Mouse (Mus musculus): ENCODE results near the gene Fut2. TPM values are rescaled to one million over a fixed set of nuclear protein-coding genes. Genes with fewer than 3 reads are reported as not detected.
"Not testable (repeated sequence)": the region's sequence is repeated elsewhere in the genome, so short reads cannot be mapped to it uniquely, and the experiment has no call there.

The Fut2 gene
- total and polyA plus RNA-seq, 2 experiments from 2014 or later = 0.27 TPM; not detected in 1

GRCm38 (mm10) chr7:45660746-45661478 is 5.3 kb downstream of the Fut2 start:
- no peak for TF ChIP-seq CTCF (IDR thresholded peaks at IDR 0.05)
- Histone ChIP-seq H3K27me3 (ENCODE audit: insufficient read depth, low read length) (no peaks in the 10 kb centered on the region), H3K9me3 (ENCODE audit: low read length) (no peaks in the 10 kb centered on the region), H3K4me3 (ENCODE audit: low read depth, low read length) (no peak overlapping the region), H3K4me2 (ENCODE audit: low read depth, low read length, poor library complexity, severe bottlenecking) (no peak overlapping the region), H3K27ac (ENCODE audit: low read depth, low read length) (no peak overlapping the region), H3K9ac (replicated peaks; ENCODE audit: low read length, poor library complexity, severe bottlenecking) (no peak overlapping the region), H3K4me1 (ENCODE audit: insufficient read depth, low read length) (no peaks in the 10 kb centered on the region), H3K36me3 (ENCODE audit: insufficient read depth, low read length) (no peaks in the 10 kb centered on the region)
- DNase-seq (ENCODE audit: low spot score) (no peak), ATAC-seq (ENCODE audit: low FRiP score) (no peak)
- 86% methylated on average over 11 of the region's 11 CpGs for WGBS

- DNase-seq (ENCODE audit: low spot score) (peak; percentile 42), ATAC-seq (ENCODE audit: low FRiP score) (peak; percentile 34; the same call in 1 of the 2 replicates)
- no peak overlapping the region for H3K9ac ChIP-seq (replicated peaks; ENCODE audit: low read length, poor library complexity, severe bottlenecking)
- no peak overlapping the region; the same call in 1 of the 2 replicates for H3K27ac ChIP-seq (ENCODE audit: low read depth, low read length)
- peak overlapping the region; percentile 15; the same call in 1 of the 2 replicates for H3K4me2 ChIP-seq (ENCODE audit: low read depth, low read length, poor library complexity, severe bottlenecking)
- H3K36me3 ChIP-seq (ENCODE audit: insufficient read depth, low read length) = no peaks in the 10 kb centered on the region
- 22% methylated on average over 17 of the region's 17 CpGs for WGBS
- H3K27me3 ChIP-seq (ENCODE audit: insufficient read depth, low read length) = no peaks in the 10 kb centered on the region
- H3K4me1 ChIP-seq (ENCODE audit: insufficient read depth, low read length) = peaks cover 3% of the 10 kb centered on the region
- TF ChIP-seq CTCF (IDR thresholded peaks at IDR 0.05) = no peak
- no peak overlapping the region for H3K4me3 ChIP-seq (ENCODE audit: low read depth, low read length)
- H3K9me3 ChIP-seq (ENCODE audit: low read length) = no peaks in the 10 kb centered on the region
These were observed 11.7 kb downstream of the Fut2 start for GRCm38 (mm10) chr7:45654424-45655047.

GRCm38 (mm10) chr7:45650484-45650883 is 15.7 kb downstream of the Fut2 start:
- H3K27me3 ChIP-seq (ENCODE audit: insufficient read depth, low read length); DNase-seq (ENCODE audit: low spot score); H3K4me3 ChIP-seq (ENCODE audit: low read depth, low read length); H3K9ac ChIP-seq (replicated peaks; ENCODE audit: low read length, poor library complexity, severe bottlenecking); H3K36me3 ChIP-seq (ENCODE audit: insufficient read depth, low read length); H3K27ac ChIP-seq (ENCODE audit: low read depth, low read length); H3K4me2 ChIP-seq (ENCODE audit: low read depth, low read length, poor library complexity, severe bottlenecking); H3K9me3 ChIP-seq (ENCODE audit: low read length); H3K4me1 ChIP-seq (ENCODE audit: insufficient read depth, low read length); ATAC-seq (ENCODE audit: low FRiP score): not testable (repeated sequence)
- 94% methylated on average over 19 of the region's 20 CpGs for WGBS

- WGBS = 87% methylated on average over 8 of the region's 8 CpGs
- TF ChIP-seq CTCF (IDR thresholded peaks at IDR 0.05) = no peak
- Histone ChIP-seq H3K4me1 (ENCODE audit: insufficient read depth, low read length) (peaks cover 6% of the 10 kb centered on the region; the same call in 1 of the 2 replicates), H3K36me3 (ENCODE audit: insufficient read depth, low read length) (no peaks in the 10 kb centered on the region), H3K4me2 (ENCODE audit: low read depth, low read length, poor library complexity, severe bottlenecking) (no peak overlapping the region), H3K9me3 (ENCODE audit: low read length) (no peaks in the 10 kb centered on the region), H3K4me3 (ENCODE audit: low read depth, low read length) (no peak overlapping the region), H3K9ac (replicated peaks; ENCODE audit: low read length, poor library complexity, severe bottlenecking) (no peak overlapping the region), H3K27ac (ENCODE audit: low read depth, low read length) (no peak overlapping the region), H3K27me3 (ENCODE audit: insufficient read depth, low read length) (no peaks in the 10 kb centered on the region)
- ATAC-seq (ENCODE audit: low FRiP score) (no peak), DNase-seq (ENCODE audit: low spot score) (no peak)
These were observed 16.8 kb downstream of the Fut2 start for GRCm38 (mm10) chr7:45649351-45649750.

GRCm38 (mm10) chr7:45646671-45647070 is 19.5 kb downstream of the Fut2 start:
- Histone ChIP-seq H3K4me1 (ENCODE audit: insufficient read depth, low read length) (peaks cover 9% of the 10 kb centered on the region; the same call in 1 of the 2 replicates), H3K4me2 (ENCODE audit: low read depth, low read length, poor library complexity, severe bottlenecking) (no peak overlapping the region), H3K36me3 (ENCODE audit: insufficient read depth, low read length) (no peaks in the 10 kb centered on the region), H3K9ac (replicated peaks; ENCODE audit: low read length, poor library complexity, severe bottlenecking) (no peak overlapping the region), H3K27ac (ENCODE audit: low read depth, low read length) (no peak overlapping the region), H3K9me3 (ENCODE audit: low read length) (no peaks in the 10 kb centered on the region), H3K27me3 (ENCODE audit: insufficient read depth, low read length) (no peaks in the 10 kb centered on the region), H3K4me3 (ENCODE audit: low read depth, low read length) (no peak overlapping the region)
- DNase-seq (ENCODE audit: low spot score) (no peak), ATAC-seq (ENCODE audit: low FRiP score) (no peak)
- no peak for TF ChIP-seq CTCF (IDR thresholded peaks at IDR 0.05)
- WGBS = 85% methylated on average over 4 of the region's 4 CpGs

GRCm38 (mm10) chr7:45645591-45645971 is 20.6 kb downstream of the Fut2 start:
- H3K9ac ChIP-seq (replicated peaks; ENCODE audit: low read length, poor library complexity, severe bottlenecking) = no peak overlapping the region
- H3K4me1 ChIP-seq (ENCODE audit: insufficient read depth, low read length) = peaks cover 9% of the 10 kb centered on the region; the same call in 1 of the 2 replicates
- H3K36me3 ChIP-seq (ENCODE audit: insufficient read depth, low read length) = no peaks in the 10 kb centered on the region
- no peaks in the 10 kb centered on the region for H3K9me3 ChIP-seq (ENCODE audit: low read length)
- no peak overlapping the region for H3K4me3 ChIP-seq (ENCODE audit: low read depth, low read length)
- no peak overlapping the region for H3K4me2 ChIP-seq (ENCODE audit: low read depth, low read length, poor library complexity, severe bottlenecking)
- 54% methylated on average over 7 of the region's 7 CpGs for WGBS
- ATAC-seq (ENCODE audit: low FRiP score) = no peak
- DNase-seq (ENCODE audit: low spot score) = no peak
- TF ChIP-seq CTCF (IDR thresholded peaks at IDR 0.05) = no peak
- no peak overlapping the region for H3K27ac ChIP-seq (ENCODE audit: low read depth, low read length)
- H3K27me3 ChIP-seq (ENCODE audit: insufficient read depth, low read length) = no peaks in the 10 kb centered on the region

Measured in midbrain, postnatal 0 days (tissue).